Mouse (Mus musculus) inflammation-experienced regulatory T-cells, adult 16 weeks (primary cell): ENCODE measurements around the gene Pgbd1. TPM values are rescaled to one million over a fixed set of nuclear protein-coding genes. Genes with fewer than 3 reads are reported as not detected.

Experiments
- polyA plus RNA-seq: library from polyadenylated mRNA; unstranded; fragments of 100-300 nt; shearing (Covaris generic); gene quantifications from one replicate; pipeline ENCODE4 v1.2.1, GENCODE M21; 2017

Pgbd1 gene
- polyA plus RNA-seq, result 0.96 TPM

GRCm38 (mm10) chr13:21440503-21441206 lies at the start of gene Pgbd1:
Gene Pgbd1 (minus strand): TSS chr13:21441058.

GRCm38 (mm10) chr13:21478759-21479670 lies 38.2 kb upstream of the Pgbd1 start, which contains the start of the genes Zkscan4 and Gm10065:
Gene Zkscan4 (plus strand): TSS chr13:21478907.
Gene Gm10065 (minus strand): TSS chr13:21479441.

GRCm38 (mm10) chr13:21468061-21469019 lies 27.5 kb upstream of the Pgbd1 start, which contains the start of gene Nkapl:
Gene Nkapl (minus strand): TSS chr13:21468509.

GRCm38 (mm10) chr13:21453449-21453848 lies 12.6 kb upstream of the Pgbd1 start, which contains the start of gene Zscan26:
Gene Zscan26 (minus strand): TSS chr13:21453730.

GRCm38 (mm10) chr13:21402287-21402846 lies 38.5 kb downstream of the Pgbd1 start, which contains the start of gene Zkscan3:
Gene Zkscan3 (minus strand): TSS chr13:21402755.

Other genes with a start within 250 kb of the Pgbd1 start
- gene Gpx5, start 148.3 kb downstream of the Pgbd1 start, polyA plus RNA-seq, result not detected
- not detected for gene Gpx6, start 128.9 kb downstream of the Pgbd1 start, polyA plus RNA-seq
- not detected for gene Olfr1367, start 94.1 kb downstream of the Pgbd1 start, polyA plus RNA-seq
- 15.3 TPM for gene Zscan12, start 78.2 kb downstream of the Pgbd1 start, polyA plus RNA-seq
- gene Zkscan3, start 38.3 kb downstream of the Pgbd1 start, polyA plus RNA-seq, result 74.5 TPM
- 12.8 TPM for gene Zscan26, start 12.7 kb upstream of the Pgbd1 start, polyA plus RNA-seq
- gene Nkapl, start 27.5 kb upstream of the Pgbd1 start, polyA plus RNA-seq, result 0.20 TPM
- gene Zkscan4, start 37.8 kb upstream of the Pgbd1 start, polyA plus RNA-seq, result not detected
- not detected for gene Gm10065, start 38.4 kb upstream of the Pgbd1 start, polyA plus RNA-seq
- not detected for gene AK157302, start 54.2 kb upstream of the Pgbd1 start, polyA plus RNA-seq
- gene Gm11273, start 60.4 kb upstream of the Pgbd1 start, polyA plus RNA-seq, result 11.1 TPM
- gene Zkscan8, start 90.1 kb upstream of the Pgbd1 start, polyA plus RNA-seq, result 10.4 TPM
- gene Olfr1366, start 101.8 kb upstream of the Pgbd1 start, polyA plus RNA-seq, result not detected
- 0.20 TPM for gene Olfr1535, start 118.8 kb upstream of the Pgbd1 start, polyA plus RNA-seq
- not detected for gene Olfr1364, start 140.7 kb upstream of the Pgbd1 start, polyA plus RNA-seq
- gene Olfr1362, start 173.0 kb upstream of the Pgbd1 start, polyA plus RNA-seq, result not detected
- not detected for gene Olfr11, start 201.5 kb upstream of the Pgbd1 start, polyA plus RNA-seq
- not detected for gene Olfr1361, start 222.3 kb upstream of the Pgbd1 start, polyA plus RNA-seq
- not detected for gene Olfr1360, start 236.3 kb upstream of the Pgbd1 start, polyA plus RNA-seq